Mouse (Mus musculus) retina, adult 2 months (tissue): ENCODE measurements at regions not wholly inside any gene's neighbourhood (a gene's known extent, or its start where the extent isn't known, plus 50 kb on each side); places are given as distances from the start of the nearest gene placed in this dataset.
"Not testable (repeated sequence)": the region's sequence is repeated elsewhere in the genome, so short reads cannot be mapped to it uniquely, and the experiment has no call there.

Experiments used
- DNase-seq: peaks from one replicate; pipeline ENCODE4 v3.0.0-alpha.2; 2012; ENCODE audit warnings: low read depth, low spot score

DNA sequence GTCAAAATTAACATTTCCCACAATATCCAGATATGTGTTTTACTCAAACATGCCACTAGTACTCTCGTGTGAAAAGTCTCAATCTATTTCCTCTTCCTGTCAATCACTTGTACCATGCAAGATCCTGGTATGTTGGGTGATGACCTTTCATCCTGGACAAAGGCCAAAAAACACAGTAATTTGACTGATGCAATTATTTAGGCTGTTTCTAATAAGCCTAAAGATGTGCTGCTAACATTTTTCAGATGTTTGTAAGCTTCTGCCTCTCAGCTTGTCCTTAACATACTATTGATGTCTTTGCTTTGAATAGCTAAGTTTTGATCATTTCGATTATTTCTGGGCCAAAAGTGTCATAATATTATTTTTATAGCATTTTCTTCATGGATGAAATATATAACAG lies 418.4 kb upstream of the Arrdc4 start:
- DNase-seq, result no peak

DNA sequence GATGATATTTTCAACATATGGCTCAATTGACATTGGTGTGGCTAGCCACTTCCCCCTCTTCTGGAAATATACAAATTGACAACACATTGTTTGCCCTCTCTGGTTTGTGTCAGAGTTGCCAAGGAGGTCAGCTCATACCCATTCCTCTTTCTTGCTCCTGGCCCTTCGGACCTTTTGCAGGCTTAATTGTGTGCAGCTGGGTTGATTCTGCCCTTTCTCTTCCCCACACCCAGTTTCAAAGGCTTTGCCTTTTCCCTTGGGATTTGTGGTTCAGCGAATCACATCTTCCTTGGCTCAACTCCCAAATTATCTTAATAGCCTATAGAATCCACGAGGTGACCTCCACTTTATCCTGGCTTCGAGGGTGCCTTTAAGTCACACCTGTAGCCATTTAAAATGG lies 412.9 kb upstream of the Arrdc4 start:
- DNase-seq, result no peak

DNA sequence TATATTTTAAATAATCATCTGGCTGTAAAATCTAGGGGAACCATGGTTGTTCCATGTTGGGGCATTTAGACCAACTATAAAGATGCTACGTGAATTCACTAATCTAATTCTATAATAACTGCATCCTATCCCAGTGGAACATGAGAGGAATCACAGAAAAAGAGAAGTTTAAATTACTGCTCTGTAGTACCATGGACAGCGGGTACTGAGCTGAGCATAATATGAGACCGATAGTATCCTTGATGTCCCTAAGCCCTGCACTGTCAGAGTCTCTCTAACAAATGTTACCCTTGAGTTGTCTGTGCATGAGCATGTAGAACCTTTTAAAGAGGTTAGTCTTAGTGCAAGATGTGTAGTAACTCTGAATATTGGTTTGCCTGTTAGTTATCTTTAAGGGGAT lies 393.3 kb upstream of the Arrdc4 start:
- DNase-seq, result no peak

DNA sequence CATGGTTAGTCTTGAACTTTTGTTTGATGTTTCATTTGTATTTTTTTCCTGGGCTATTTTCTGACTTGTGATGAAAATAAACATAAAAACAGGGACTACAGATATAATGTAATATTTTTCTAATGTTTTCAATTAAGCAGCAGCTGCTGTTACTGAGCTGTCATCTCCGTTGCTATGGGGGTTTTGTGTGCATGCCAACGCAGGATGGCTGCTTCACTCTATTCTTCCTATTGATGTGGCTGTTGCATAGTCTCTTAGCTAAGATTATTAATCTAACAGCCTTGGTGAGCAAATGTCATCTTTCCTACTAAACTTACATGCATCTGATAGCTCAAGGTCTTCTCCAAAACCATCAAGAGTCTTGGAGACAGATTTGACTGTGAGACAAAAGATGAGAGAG lies 384.4 kb upstream of the Arrdc4 start:
- no peak for DNase-seq

DNA sequence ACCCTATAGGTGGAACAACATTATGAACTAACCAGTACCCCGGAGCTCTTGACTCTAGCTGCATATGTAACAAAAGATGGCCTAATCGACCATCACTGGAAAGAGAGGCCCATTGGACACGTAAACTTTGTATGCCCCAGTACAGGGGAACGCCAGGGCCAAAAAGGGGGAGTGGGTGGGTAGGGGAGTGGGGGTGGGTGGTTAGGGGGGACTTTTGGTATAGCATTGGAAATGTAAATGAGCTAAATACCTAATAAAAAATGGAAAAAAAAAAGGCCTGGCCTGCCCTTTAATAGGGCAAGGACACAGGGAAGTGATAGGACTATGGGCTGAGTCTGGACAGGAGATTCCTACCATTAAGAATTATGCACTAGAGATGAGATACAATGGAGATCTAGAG lies 352.7 kb upstream of the Arrdc4 start:
- DNase-seq, result not testable (repeated sequence)

- no peak for DNase-seq
Observed at GRCm38 (mm10) chr7:69097587-69098095, 348.6 kb upstream of the Arrdc4 start.

DNA sequence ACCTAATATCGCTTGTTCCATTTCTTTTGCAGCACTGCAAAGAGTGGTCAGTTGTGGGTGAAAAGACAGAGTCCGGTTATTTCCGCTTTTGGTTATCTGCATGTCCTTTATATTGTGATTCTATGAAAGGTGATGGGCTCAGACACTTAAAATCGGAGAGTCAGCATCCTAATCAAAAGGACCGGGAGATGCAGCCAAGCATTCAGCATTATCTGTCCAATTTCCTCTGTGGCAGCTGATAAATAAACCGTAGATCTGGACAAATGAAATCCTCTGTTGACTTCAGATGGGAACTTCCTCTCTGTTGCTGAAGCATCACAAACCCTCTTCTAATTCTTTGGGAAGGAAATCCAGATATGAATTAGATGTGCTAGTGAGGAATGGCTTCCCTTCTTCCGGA lies 325.7 kb upstream of the Arrdc4 start:
- DNase-seq, result no peak

DNA sequence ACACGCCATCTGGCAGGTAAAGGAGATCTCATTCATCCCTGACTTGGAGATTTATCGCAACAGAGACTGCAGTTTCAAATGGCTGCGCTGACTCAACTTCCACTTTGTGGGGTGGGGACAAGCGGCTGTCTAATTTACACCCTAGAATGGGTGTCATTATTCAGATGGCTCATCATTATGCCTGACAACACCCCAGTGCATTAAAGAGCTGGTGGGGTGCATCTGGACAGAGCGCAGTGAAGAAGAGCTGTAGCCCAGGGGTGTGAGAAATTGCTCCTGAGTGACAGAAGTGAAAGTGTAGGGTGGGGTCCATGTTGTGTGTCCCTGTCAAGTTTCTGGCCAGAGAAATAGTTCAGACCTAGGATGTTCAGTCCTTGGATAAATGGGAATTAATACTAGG lies 314.0 kb upstream of the Arrdc4 start:
- DNase-seq, result no peak

GRCm38 (mm10) chr7:69062506-69062905 lies 313.5 kb upstream of the Arrdc4 start:
- DNase-seq, result no peak

- DNase-seq, result peak; percentile 11
Observed at GRCm38 (mm10) chr7:69062094-69062493, 313.1 kb upstream of the Arrdc4 start.

- no peak for DNase-seq
Observed at GRCm38 (mm10) chr7:69061242-69061641, 312.2 kb upstream of the Arrdc4 start.

DNA sequence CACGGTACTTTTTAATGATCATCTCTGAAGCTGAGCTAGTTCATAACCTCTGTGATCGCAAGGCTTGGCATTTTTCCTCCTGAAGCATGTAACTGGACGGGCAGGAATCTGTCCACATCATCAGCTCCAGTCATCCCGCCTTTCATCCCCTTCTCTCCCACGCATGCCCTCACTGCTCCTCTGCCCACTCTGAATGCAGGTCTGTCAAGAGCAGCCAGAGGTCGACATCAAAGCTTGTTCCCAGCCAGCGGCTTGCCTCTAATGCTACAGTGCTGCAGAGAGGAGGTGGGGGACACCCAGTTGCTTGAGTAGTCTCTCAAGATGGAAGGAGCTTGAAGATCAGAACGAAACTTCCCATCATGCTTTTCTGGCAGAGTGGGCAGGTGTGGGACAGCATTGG lies 267.5 kb upstream of the Arrdc4 start:
- DNase-seq, result no peak

DNA sequence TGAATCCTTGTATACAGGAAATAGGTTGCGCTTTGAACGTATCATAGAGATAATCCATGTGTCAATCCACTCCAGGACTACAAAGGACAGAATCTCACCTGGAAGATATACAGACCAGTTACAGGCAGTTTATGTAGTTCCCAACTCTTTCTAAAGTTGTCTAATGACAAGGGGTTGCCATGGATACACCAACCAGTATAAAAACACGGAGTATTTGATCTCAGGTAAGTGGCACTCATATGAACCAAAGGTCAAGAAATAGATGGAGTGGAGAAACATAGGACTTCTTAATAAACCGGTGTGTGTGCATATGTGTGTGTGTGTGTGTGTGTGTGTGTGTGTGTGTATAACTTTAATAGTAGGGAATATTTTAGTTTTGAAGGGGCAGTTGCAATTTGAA lies 266.0 kb upstream of the Arrdc4 start:
- no peak for DNase-seq

DNA sequence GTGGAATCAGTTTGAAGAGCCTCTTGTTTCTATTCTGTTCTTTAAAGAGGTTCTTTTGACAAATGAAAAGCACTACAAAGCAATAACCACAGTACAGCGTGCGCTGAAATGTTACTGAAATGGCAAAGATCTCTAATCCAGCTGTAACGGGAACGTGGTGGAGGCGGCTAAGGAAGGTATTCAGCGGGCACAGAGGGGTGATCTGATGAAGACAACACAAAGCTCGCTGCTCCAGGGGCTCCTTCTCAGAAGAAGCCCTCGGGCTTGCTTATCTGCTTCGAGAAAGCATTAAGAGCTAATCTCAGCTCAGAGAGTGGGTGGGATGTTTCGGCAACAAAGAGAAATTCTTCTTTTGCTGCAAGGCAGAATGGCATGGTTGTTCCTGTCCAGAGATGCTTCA lies 258.2 kb upstream of the Arrdc4 start:
- no peak for DNase-seq

DNA sequence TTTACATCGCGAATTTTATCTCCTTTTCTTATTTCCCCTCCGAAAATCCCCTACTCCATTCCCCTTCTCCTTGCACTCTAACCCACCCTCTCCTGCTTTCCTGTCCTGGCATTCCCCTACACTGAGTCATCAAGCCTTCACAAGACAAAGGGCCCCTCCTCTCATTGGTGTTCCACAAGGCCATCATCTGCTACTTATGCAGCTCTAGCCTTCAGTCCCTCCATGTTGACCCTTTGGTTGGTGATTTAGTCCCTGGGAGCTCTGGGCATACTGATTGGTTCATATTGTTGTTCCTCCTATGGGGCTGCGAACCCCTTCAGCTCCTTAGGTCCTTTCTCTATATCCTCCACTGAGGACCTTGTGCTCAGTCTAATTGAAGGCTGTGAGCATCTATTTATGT lies 239.0 kb upstream of the Arrdc4 start:
- DNase-seq, result no peak

GRCm38 (mm10) chr7:68983937-68984336 lies 234.9 kb upstream of the Arrdc4 start:
- no peak for DNase-seq

GRCm38 (mm10) chr7:68982914-68983502 lies 234.0 kb upstream of the Arrdc4 start:
- DNase-seq, result no peak

DNA sequence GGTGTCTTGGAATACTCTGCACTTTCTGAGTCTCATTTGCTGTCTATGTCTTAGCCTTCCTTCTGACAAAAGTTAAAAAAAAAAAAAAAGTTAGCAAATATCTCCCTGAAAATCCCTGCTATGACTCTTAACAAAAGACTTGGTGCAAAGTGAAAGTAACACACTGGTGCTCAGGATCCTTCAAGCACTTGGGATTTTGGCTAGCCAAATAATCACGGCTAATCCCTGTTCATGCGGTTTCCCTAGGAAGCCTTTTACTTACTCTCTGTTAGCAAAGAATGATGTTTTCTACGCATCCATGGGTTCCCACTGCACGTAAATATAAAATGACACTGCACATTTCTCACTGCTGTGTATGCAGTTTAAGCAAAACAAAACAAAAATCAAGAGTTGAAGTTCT lies 229.5 kb upstream of the Arrdc4 start:
- DNase-seq, result no peak

GRCm38 (mm10) chr7:68976813-68977752 lies 228.0 kb upstream of the Arrdc4 start:
- peak; percentile 18 for DNase-seq

DNA sequence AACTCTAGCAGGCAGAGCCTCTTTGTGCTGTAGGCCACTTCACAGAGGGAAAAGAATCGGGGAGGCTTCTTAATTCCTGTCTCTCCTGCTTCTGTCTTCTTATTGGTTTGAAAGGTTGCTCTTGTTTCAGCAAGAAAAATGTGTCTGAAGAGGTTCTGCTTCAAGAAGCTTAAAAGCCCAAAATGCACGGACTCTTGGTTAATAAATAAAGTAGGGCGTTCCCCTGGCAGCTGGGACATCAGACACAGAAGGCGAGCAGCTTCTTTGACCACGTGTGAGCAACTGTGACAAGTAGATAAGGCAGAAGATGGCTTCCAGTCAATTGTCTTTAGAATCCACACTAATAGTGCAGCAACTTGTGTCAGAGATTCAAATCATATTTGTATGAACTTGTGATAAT lies 226.9 kb upstream of the Arrdc4 start:
- no peak for DNase-seq

DNA sequence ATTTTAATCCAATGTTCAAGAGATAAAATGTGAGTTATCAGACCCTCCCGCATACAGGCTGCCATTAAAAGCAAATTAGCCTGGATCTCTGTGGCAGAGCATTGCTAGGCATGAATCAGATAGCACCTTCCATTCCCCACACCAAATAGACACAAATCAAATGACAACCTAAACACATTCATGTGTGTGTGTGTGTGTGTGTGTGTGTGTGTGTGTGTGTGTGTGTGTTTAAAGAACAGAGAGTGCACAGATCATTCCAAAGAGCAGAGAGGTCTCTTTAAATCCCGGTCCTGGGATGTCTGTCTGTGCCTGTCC lies 226.5 kb upstream of the Arrdc4 start:
- DNase-seq, result no peak

DNA sequence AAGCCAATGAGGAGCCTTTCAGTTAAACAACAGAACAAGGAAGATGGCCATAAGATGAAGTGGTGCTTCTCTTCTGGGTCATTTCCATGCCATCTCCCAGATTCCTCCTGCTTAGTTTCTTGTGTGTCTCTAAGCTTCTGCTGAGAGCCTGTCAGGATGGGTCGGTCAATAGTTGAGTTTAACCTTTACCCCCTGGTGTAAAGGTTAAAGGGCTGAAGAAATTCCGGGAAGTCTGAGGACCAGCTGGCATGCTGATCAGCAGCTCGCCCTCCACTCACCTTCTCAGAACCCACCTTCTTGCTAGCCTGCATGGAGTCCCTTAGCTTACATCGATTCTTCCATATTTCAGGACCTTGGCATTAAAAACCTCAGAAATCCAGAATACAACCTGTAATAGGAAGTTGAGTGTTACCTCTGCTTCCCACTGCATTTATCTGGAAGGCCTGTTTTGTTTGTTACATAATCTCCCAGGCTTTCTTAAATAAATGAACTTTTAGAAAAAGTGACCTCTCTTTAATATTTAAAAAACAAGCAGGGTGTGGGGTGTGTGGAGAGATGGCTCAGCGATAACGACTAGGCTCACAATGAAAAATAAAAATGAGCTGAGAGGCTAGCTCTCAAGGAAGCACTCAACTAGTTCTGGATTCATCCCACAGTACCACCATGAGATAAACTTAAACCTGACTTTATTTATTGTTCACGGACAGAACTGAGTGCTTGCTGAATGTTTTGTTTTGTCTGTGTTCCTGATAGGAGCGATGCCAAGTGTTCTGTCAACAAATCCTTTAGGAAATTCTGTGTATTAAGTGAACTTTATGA lies 225.9 kb upstream of the Arrdc4 start:
- DNase-seq, result no peak
